Mouse (Mus musculus): ENCODE data around the gene Ap1b1. TPM values are rescaled to one million over a fixed set of nuclear protein-coding genes. Genes with fewer than 3 reads are reported as not detected.

Ap1b1 gene
- polyA plus RNA-seq, 1 experiment from 2014 or later: 126 TPM

DNA sequence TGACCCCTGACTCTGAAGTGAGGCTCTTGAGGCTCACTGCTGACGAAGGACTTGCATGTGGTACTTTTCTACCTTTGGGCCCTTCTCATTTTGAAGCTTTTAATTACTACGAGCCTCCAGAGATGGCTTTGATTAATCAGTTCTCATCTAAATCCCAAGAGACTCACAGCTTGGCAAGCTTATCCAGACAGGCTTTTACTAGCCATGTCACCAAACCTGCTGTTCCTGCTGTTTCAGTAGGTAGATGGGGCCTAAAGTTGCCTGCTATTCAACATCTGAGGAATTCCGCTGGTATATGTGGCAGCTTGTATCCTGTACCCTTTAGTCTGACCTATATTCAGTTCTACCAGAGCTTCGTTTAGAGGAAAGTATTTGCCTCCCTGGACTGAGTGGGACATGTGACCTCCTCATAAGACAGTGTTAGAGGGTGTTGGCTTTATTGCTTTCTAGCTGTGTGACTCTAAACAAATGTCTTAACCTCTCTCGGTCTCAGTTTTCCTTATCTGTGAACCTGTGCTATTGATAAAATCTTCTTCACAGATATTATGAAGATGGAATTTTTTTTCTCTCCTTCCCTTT, 10.1 kb downstream of the Ap1b1 start:
- Histone ChIP-seq H3K36me3 (ENCODE audit: control insufficient read depth, insufficient read depth, low read length) (peaks cover 9% of the 10 kb centered on the region), H3K9me3 (ENCODE audit: control insufficient read depth, low read length) (no peaks in the 10 kb centered on the region), H3K4me3 (ENCODE audit: low read depth, low read length) (no peak overlapping the region), H3K27me3 (replicated peaks; ENCODE audit: control insufficient read depth, insufficient read depth, low read length) (no peaks in the 10 kb centered on the region), H3K4me2 (no peak overlapping the region), H3K4me1 (replicated peaks; ENCODE audit: control insufficient read depth, insufficient read depth, low read length) (0 out of 2 replicates have a peak, but pooled peaks cover 3% of the 10 kb centered on the region), H3K9ac (ENCODE audit: low read depth, low read length) (no peak overlapping the region), H3K27ac (ENCODE audit: low read depth, low read length) (no peak overlapping the region)
- DNase-seq (ENCODE audit: low spot score): no peak
- 87% methylated on average over 5 of the region's 5 CpGs for WGBS
- no peak for ATAC-seq (replicated peaks; ENCODE audit: low FRiP score)

DNA sequence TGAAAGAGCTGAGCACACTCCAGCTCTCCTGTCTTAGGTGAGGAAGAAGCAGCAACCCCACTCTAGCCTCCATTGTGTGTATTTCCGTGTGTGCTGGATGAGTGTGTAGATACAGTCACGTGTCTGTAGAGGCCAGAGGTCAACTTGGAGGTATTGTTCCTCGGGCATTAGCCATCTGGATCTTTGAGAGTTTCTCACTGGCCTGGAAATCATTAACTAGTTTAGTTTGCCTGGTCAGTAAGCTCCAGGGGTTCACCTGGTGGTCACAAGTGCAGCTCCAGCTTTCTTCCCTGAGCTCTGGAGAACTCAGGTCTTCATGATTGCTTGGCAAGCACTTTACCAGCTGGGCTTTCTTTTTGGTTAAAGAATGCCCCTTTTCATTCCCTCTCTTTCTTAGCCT, 11.7 kb downstream of the Ap1b1 start:
- H3K27me3 ChIP-seq (replicated peaks; ENCODE audit: control insufficient read depth, insufficient read depth, low read length): no peaks in the 10 kb centered on the region
- H3K9ac ChIP-seq (ENCODE audit: low read depth, low read length): peak overlapping the region; percentile 16; the same call in 1 of the 2 replicates
- peaks cover 16% of the 10 kb centered on the region for H3K4me1 ChIP-seq (replicated peaks; ENCODE audit: control insufficient read depth, insufficient read depth, low read length)
- ATAC-seq (replicated peaks; ENCODE audit: low FRiP score) (0 out of 2 replicates have a peak, but pooled peaks have one; percentile 29), DNase-seq (ENCODE audit: low spot score) (no peak)
- H3K27ac ChIP-seq (ENCODE audit: low read depth, low read length): peak overlapping the region; percentile 45
- H3K4me2 ChIP-seq: peak overlapping the region; percentile 32
- no peak overlapping the region for H3K4me3 ChIP-seq (ENCODE audit: low read depth, low read length)
- H3K36me3 ChIP-seq (ENCODE audit: control insufficient read depth, insufficient read depth, low read length): peaks cover 7% of the 10 kb centered on the region
- 63% methylated on average over 3 of the region's 3 CpGs for WGBS
- H3K9me3 ChIP-seq (ENCODE audit: control insufficient read depth, low read length): no peaks in the 10 kb centered on the region

DNA sequence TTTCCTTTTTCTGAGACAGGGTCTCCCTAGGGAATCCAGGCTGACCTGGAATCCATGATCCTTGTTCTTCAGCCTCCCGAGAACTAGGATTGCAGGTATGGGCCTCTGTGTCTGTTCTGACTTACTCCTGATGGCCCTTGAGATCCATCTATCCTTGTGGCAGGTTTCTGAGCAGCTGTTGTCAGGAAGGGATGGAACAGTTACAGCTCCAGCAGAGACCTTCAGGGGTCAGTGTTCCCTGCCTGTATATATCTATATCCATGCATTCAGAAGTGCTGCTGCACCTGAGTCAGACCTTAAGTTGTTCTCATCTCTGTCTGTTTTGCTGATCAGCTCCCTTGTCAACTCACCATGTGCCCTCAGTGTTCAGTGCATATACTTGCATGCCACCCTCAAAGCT, 12.1 kb downstream of the Ap1b1 start:
- H3K4me2 ChIP-seq: peak overlapping the region; percentile 32
- DNase-seq (ENCODE audit: low spot score) (no peak), ATAC-seq (replicated peaks; ENCODE audit: low FRiP score) (no peak)
- H3K9me3 ChIP-seq (ENCODE audit: control insufficient read depth, low read length): no peaks in the 10 kb centered on the region
- peak overlapping the region; percentile 45 for H3K27ac ChIP-seq (ENCODE audit: low read depth, low read length)
- H3K27me3 ChIP-seq (replicated peaks; ENCODE audit: control insufficient read depth, insufficient read depth, low read length): no peaks in the 10 kb centered on the region
- H3K4me3 ChIP-seq (ENCODE audit: low read depth, low read length): no peak overlapping the region
- peaks cover 20% of the 10 kb centered on the region for H3K4me1 ChIP-seq (replicated peaks; ENCODE audit: control insufficient read depth, insufficient read depth, low read length)
- peaks cover 11% of the 10 kb centered on the region for H3K36me3 ChIP-seq (ENCODE audit: control insufficient read depth, insufficient read depth, low read length)
- 78% methylated on average over 1 of the region's 1 CpGs for WGBS
- H3K9ac ChIP-seq (ENCODE audit: low read depth, low read length): peak overlapping the region; percentile 16; the same call in 1 of the 2 replicates

DNA sequence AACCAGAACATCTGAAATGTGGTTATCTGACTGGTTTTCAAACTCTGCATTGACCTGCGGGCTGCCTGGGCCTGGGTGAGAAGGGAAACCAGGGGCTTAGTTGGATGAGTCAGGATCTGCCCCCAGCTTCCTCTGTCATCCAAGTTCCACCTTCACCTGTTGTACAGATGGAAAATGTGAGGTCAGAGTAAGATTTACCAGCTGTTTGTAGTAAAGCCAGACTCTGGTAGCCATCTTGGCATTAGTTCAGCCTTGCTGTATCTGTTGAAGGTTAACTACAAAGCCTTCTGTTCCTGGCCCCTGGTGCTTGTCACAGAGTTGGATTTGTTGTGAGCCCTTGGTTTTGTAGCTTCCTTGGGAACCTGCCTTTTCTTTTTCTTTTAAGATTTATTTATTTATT, 13.6 kb downstream of the Ap1b1 start:
- DNase-seq (ENCODE audit: low spot score): no peak
- Histone ChIP-seq H3K36me3 (ENCODE audit: control insufficient read depth, insufficient read depth, low read length) (peaks cover 11% of the 10 kb centered on the region), H3K9ac (ENCODE audit: low read depth, low read length) (no peak overlapping the region), H3K27me3 (replicated peaks; ENCODE audit: control insufficient read depth, insufficient read depth, low read length) (no peaks in the 10 kb centered on the region), H3K27ac (ENCODE audit: low read depth, low read length) (no peak overlapping the region), H3K4me3 (ENCODE audit: low read depth, low read length) (no peak overlapping the region), H3K4me1 (replicated peaks; ENCODE audit: control insufficient read depth, insufficient read depth, low read length) (peaks cover 28% of the 10 kb centered on the region), H3K4me2 (no peak overlapping the region), H3K9me3 (ENCODE audit: control insufficient read depth, low read length) (no peaks in the 10 kb centered on the region)
- ATAC-seq (replicated peaks; ENCODE audit: low FRiP score): no peak
- 83% methylated on average over 1 of the region's 1 CpGs for WGBS

DNA sequence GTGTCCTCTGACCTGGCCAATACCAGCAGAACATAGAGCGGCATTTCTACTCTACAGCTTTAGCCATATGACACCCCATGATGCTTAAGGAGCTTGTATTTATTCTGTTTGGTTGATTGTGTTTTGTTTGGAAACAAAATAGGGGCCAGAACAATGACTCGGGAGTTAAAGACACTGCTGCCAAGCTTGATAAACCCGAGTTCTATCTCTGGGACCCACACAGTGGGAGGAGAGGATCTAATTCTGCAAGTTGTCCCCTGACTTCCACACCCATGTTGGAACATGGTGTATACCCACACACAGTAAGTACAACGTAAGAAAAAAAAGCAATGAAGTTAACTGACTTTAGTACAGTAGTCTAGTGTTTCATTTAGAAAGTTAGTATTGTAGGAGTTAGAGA, 16.2 kb downstream of the Ap1b1 start:
- Histone ChIP-seq H3K36me3 (ENCODE audit: control insufficient read depth, insufficient read depth, low read length) (peaks cover 9% of the 10 kb centered on the region), H3K9me3 (ENCODE audit: control insufficient read depth, low read length) (no peaks in the 10 kb centered on the region), H3K4me1 (replicated peaks; ENCODE audit: control insufficient read depth, insufficient read depth, low read length) (peaks cover 33% of the 10 kb centered on the region), H3K9ac (ENCODE audit: low read depth, low read length) (0 out of 2 replicates have a peak overlapping the region, but pooled peaks have one; percentile 39), H3K27ac (ENCODE audit: low read depth, low read length) (peak overlapping the region; percentile 70), H3K27me3 (replicated peaks; ENCODE audit: control insufficient read depth, insufficient read depth, low read length) (no peaks in the 10 kb centered on the region), H3K4me3 (ENCODE audit: low read depth, low read length) (no peak overlapping the region), H3K4me2 (peak overlapping the region; percentile 23)
- DNase-seq (ENCODE audit: low spot score) (no peak), ATAC-seq (replicated peaks; ENCODE audit: low FRiP score) (peak; percentile 88)
- WGBS: 56% methylated on average over 4 of the region's 4 CpGs

DNA sequence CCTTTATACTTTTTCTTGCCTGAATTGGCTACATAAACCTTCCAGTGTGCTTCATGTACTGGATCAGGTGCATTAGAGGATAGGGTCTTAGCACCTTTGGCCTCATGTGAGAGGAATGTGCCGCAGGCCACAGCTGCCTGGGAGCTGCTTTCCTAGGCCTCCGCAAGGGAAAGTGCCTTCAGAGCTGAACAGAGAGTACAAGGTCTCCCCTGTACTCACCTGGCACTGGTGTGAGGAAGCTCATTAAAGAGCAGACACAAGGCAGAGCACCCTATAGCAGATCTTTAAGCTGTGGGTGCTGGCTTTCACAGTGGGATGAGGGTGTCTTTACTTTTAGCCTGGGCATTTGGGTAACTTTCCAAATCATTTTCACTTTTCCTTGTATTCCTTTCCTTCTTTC, 18.9 kb downstream of the Ap1b1 start:
- Histone ChIP-seq H3K4me2 (no peak overlapping the region), H3K4me3 (ENCODE audit: low read depth, low read length) (no peak overlapping the region), H3K27ac (ENCODE audit: low read depth, low read length) (peak overlapping the region; percentile 61), H3K36me3 (ENCODE audit: control insufficient read depth, insufficient read depth, low read length) (peaks cover 6% of the 10 kb centered on the region; the same call in 1 of the 2 replicates), H3K9me3 (ENCODE audit: control insufficient read depth, low read length) (no peaks in the 10 kb centered on the region), H3K27me3 (replicated peaks; ENCODE audit: control insufficient read depth, insufficient read depth, low read length) (no peaks in the 10 kb centered on the region), H3K4me1 (replicated peaks; ENCODE audit: control insufficient read depth, insufficient read depth, low read length) (peaks cover 50% of the 10 kb centered on the region), H3K9ac (ENCODE audit: low read depth, low read length) (peak overlapping the region; percentile 23; the same call in 1 of the 2 replicates)
- 93% methylated on average over 2 of the region's 2 CpGs for WGBS
- ATAC-seq (replicated peaks; ENCODE audit: low FRiP score) (no peak), DNase-seq (ENCODE audit: low spot score) (no peak)

DNA sequence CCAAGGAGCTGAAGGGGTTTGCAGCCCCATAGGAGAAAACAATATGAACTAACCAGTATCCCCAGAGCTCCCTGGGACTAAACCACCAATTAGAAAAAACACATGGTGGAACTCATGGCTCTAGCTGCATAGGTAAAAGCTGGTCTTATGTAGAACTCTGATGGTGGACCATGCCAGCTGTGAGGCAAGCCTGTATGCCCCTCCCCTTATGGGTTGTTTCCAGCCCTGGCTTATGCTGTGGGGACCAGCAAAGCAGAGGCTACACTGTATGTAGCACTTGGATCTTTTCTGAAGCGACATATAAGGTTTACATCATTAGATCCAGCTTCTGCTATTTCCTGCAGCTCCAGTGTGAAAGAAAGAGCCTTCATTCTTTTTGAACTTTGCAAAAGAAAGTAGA, 20.6 kb downstream of the Ap1b1 start:
- ATAC-seq (replicated peaks; ENCODE audit: low FRiP score) (no peak), DNase-seq (ENCODE audit: low spot score) (no peak)
- H3K27me3 ChIP-seq (replicated peaks; ENCODE audit: control insufficient read depth, insufficient read depth, low read length): no peaks in the 10 kb centered on the region
- H3K4me3 ChIP-seq (ENCODE audit: low read depth, low read length): no peak overlapping the region
- peak overlapping the region; percentile 21; the same call in 1 of the 2 replicates for H3K27ac ChIP-seq (ENCODE audit: low read depth, low read length)
- H3K9me3 ChIP-seq (ENCODE audit: control insufficient read depth, low read length): no peaks in the 10 kb centered on the region
- H3K4me2 ChIP-seq: no peak overlapping the region
- peaks cover 6% of the 10 kb centered on the region; the same call in 1 of the 2 replicates for H3K36me3 ChIP-seq (ENCODE audit: control insufficient read depth, insufficient read depth, low read length)
- WGBS: 100% methylated on average over 1 of the region's 1 CpGs
- peaks cover 48% of the 10 kb centered on the region for H3K4me1 ChIP-seq (replicated peaks; ENCODE audit: control insufficient read depth, insufficient read depth, low read length)
- no peak overlapping the region for H3K9ac ChIP-seq (ENCODE audit: low read depth, low read length)

DNA sequence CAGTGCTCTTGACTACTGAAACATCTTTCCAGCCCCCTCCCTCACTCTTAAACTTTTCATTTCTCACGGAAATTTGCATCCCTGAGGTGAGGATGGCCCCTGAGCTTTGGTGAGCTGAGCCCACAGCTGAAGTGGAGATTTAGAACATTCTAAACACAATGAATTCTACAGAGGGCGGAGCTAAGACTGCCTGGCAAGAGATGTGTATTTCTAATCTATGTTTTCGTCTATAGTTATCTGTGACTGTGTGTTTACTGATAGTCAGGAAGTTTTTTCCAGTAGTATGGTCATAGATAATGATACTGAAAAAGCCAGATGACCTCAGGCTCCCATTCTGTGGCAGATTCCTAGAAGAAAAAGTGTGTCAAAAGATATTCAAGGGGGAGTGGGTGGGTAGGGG, 22.2 kb downstream of the Ap1b1 start:
- 57% methylated on average over 3 of the region's 3 CpGs for WGBS
- DNase-seq (ENCODE audit: low spot score) (no peak), ATAC-seq (replicated peaks; ENCODE audit: low FRiP score) (peak; percentile 77)
- Histone ChIP-seq H3K27ac (ENCODE audit: low read depth, low read length) (peak overlapping the region; percentile 96), H3K4me3 (ENCODE audit: low read depth, low read length) (no peak overlapping the region), H3K4me1 (replicated peaks; ENCODE audit: control insufficient read depth, insufficient read depth, low read length) (peaks cover 32% of the 10 kb centered on the region), H3K9ac (ENCODE audit: low read depth, low read length) (peak overlapping the region; percentile 36; the same call in 1 of the 2 replicates), H3K27me3 (replicated peaks; ENCODE audit: control insufficient read depth, insufficient read depth, low read length) (no peaks in the 10 kb centered on the region), H3K4me2 (peak overlapping the region; percentile 58), H3K36me3 (ENCODE audit: control insufficient read depth, insufficient read depth, low read length) (peaks cover 10% of the 10 kb centered on the region), H3K9me3 (ENCODE audit: control insufficient read depth, low read length) (no peaks in the 10 kb centered on the region)
